Mouse (Mus musculus) MEL (cell line): ENCODE data around the gene Eva1c.

Experiments
- CTCF ChIP-seq, 3 experiments: IDR thresholded peaks in 2 of 3; conservative IDR thresholded peaks in 1 of 3; 2 replicates each; pipeline ENCODE4 v1.5.1; 2011 to 2012; ENCODE audit warnings: low read length in 3 of 3, low read depth in 2 of 3, mild to moderate bottlenecking in 2 of 3, improper control_type of control experiment in 1 of 3, inconsistent platforms in 1 of 3, mixed read lengths in 1 of 3, moderate library complexity in 1 of 3; ENCODE audit not compliant: control insufficient read depth in 1 of 3, insufficient read depth in 1 of 3, poor library complexity in 1 of 3, severe bottlenecking in 1 of 3
- EP300 ChIP-seq, 2 experiments: IDR thresholded peaks; 2 replicates each; pipeline ENCODE4 v1.6.1; 2011; ENCODE audit warnings: improper control_type of control experiment in 2 of 2, low read length in 2 of 2, low read depth in 1 of 2, mild to moderate bottlenecking in 1 of 2
- POLR2A ChIP-seq, 2 experiments: IDR thresholded peaks; 2 replicates each; pipeline ENCODE4 v1.6.1; 2011 to 2012; ENCODE audit warnings: low read length in 2 of 2, mild to moderate bottlenecking in 2 of 2, control low read depth in 1 of 2, improper control_type of control experiment in 1 of 2, low read depth in 1 of 2, moderate library complexity in 1 of 2; ENCODE audit not compliant: control insufficient read depth in 1 of 2, insufficient read depth in 1 of 2, poor library complexity in 1 of 2
- SIN3A ChIP-seq: IDR thresholded peaks from 2 replicates; pipeline ENCODE4 v1.6.1; 2012; ENCODE audit warnings: low read length, improper control_type of control experiment, inconsistent platforms

DNA sequence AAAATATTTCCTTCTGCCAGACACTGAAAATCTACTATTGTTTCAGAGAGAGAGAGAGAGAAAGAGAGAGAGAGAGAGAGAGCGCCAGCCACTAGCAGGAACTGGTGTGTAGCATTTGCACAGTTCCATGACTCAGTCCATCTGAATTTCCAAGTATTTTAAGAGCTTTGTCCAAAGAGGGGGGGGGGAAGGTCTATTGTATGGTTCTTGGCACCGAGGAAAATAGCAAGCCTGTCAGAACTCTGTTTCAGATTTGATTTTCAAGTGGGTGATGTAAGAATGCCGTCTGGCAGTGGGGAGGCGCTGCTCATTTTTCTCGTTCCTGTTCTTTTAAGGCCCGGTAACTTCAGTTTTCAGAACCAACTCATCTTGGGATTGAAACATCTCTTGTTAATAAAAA is 18.5 kb downstream of the Eva1c start:
- TF ChIP-seq EP300 (IDR thresholded peaks at IDR 0.05; ENCODE audit: low read depth in 1 of 2, low read length in 2 of 2) = no peak
- TF ChIP-seq CTCF (IDR thresholded peaks at IDR 0.05 in 2 of 3, conservative IDR thresholded peaks at IDR 0.05 in 1 of 3; ENCODE audit: control insufficient read depth in 1 of 3, insufficient read depth in 1 of 3, low read depth in 2 of 3, low read length in 3 of 3, poor library complexity in 1 of 3, severe bottlenecking in 1 of 3) = no peak
- no peak for TF ChIP-seq SIN3A
- no peak for TF ChIP-seq POLR2A (IDR thresholded peaks at IDR 0.05; ENCODE audit: control insufficient read depth in 1 of 2, insufficient read depth in 1 of 2, low read depth in 1 of 2, low read length in 2 of 2, poor library complexity in 1 of 2)
